Mouse (Mus musculus) heart, embryonic 15.5 days (tissue): Measurements from ENCODE around the gene Auts2. TPM values are rescaled to one million over a fixed set of nuclear protein-coding genes. Genes with fewer than 3 reads are reported as not detected.

Experiments
- ATAC-seq: fragments of 200-750 bp; cut with Nextera tagmentation; replicated peaks from 2 replicates; pipeline ENCODE4 v1.8.0; 2017; ENCODE audit warnings: low read depth, moderate TSS enrichment; ENCODE audit not compliant: insufficient number of reproducible peaks, insufficient read depth, low FRiP score
- H3K27ac ChIP-seq: fragments of 300-500 bp; sonication (generic); 2 replicates; pipeline ENCODE4 v1.5.1; 2015; ENCODE audit warnings: mild to moderate bottlenecking, inconsistent platforms
- H3K27me3 ChIP-seq: fragments of 300-500 bp; sonication (generic); 2 replicates; pipeline ENCODE4 v1.6.1; 2015; ENCODE audit warnings: inconsistent platforms
- H3K36me3 ChIP-seq: fragments of 300-500 bp; sonication (generic); 2 replicates; pipeline ENCODE4 v1.6.1; 2015; ENCODE audit warnings: mild to moderate bottlenecking, inconsistent platforms
- H3K4me1 ChIP-seq: fragments of 300-500 bp; sonication (generic); replicated peaks from 2 replicates; pipeline ENCODE4 v1.6.1; 2015; ENCODE audit warnings: inconsistent platforms
- H3K4me2 ChIP-seq: fragments of 300-500 bp; sonication (generic); 2 replicates; pipeline ENCODE4 v1.6.1; 2015; ENCODE audit warnings: inconsistent platforms, mild to moderate bottlenecking, moderate library complexity
- H3K4me3 ChIP-seq: fragments of 300-500 bp; sonication (generic); 2 replicates; pipeline ENCODE4 v1.5.1; 2015; ENCODE audit warnings: mild to moderate bottlenecking, inconsistent platforms
- H3K9ac ChIP-seq: fragments of 300-500 bp; sonication (generic); 2 replicates; pipeline ENCODE4 v1.6.1; 2015; ENCODE audit warnings: mild to moderate bottlenecking, inconsistent platforms
- H3K9me3 ChIP-seq: fragments of 300-500 bp; sonication (generic); replicated peaks from 2 replicates; pipeline ENCODE4 v1.6.1; 2016; ENCODE audit warnings: inconsistent platforms
- WGBS: fragments of 180-500 bp; shearing (Covaris S2); methylation state at CpG from one replicate; pipeline ENCODE4 v1.1.7; 2015; ENCODE audit warnings: mixed read lengths; 5-methylcytosine and 5-hydroxymethylcytosine counted together
- polyA plus RNA-seq: library from polyadenylated mRNA; unstranded; fragments of >200 nt; fragmentation: Nextera tagmentation; extraction: Ambion mirVana; gene quantifications from 2 replicates; pipeline ENCODE4 v1.2.1, GENCODE M21; 2015

The Auts2 gene
- polyA plus RNA-seq, 1 experiment from 2014 or later = 12.9 TPM

- Histone ChIP-seq H3K4me1 (no peaks in the 10 kb centered on the region), H3K9ac (no peak overlapping the region), H3K4me2 (no peak overlapping the region), H3K4me3 (no peak overlapping the region), H3K27me3 (no peaks in the 10 kb centered on the region), H3K27ac (no peak overlapping the region), H3K36me3 (no peaks in the 10 kb centered on the region), H3K9me3 (no peaks in the 10 kb centered on the region)
- ATAC-seq = no peak
- 65% methylated on average over 4 of the region's 4 CpGs for WGBS
Observed at GRCm38 (mm10) chr5:131875976-131876375, 667.2 kb downstream of the Auts2 start.

DNA sequence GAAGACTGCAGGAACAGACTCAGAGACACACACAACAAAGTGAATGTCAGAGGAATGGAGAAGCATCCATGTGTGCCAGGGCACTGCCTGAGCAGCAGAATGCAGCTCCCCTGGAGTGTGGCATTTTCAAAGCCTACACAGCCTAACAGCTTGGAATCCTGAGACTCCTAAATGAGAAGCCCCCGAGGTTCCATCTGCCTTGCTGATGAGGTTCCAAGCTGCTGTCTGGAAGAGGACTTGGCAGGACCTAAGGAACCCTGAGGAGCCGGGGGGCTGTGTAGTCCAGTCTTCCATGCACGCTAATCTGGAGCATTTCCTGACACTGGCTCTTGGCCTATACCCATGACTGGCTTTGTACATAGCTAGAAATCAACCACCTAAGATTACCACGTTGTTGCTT is 670.0 kb downstream of the Auts2 start:
- no peak for ATAC-seq
- H3K4me1 ChIP-seq = no peaks in the 10 kb centered on the region
- WGBS = 74% methylated on average over 4 of the region's 4 CpGs
- no peaks in the 10 kb centered on the region for H3K27me3 ChIP-seq
- no peak overlapping the region for H3K9ac ChIP-seq
- no peak overlapping the region for H3K4me3 ChIP-seq
- no peak overlapping the region for H3K4me2 ChIP-seq
- no peaks in the 10 kb centered on the region for H3K36me3 ChIP-seq
- no peak overlapping the region for H3K27ac ChIP-seq
- no peaks in the 10 kb centered on the region for H3K9me3 ChIP-seq

- WGBS = 88% methylated on average over 11 of the region's 11 CpGs
- Histone ChIP-seq H3K27ac (no peak overlapping the region), H3K4me2 (no peak overlapping the region), H3K9me3 (no peaks in the 10 kb centered on the region), H3K27me3 (no peaks in the 10 kb centered on the region), H3K4me1 (no peaks in the 10 kb centered on the region), H3K9ac (no peak overlapping the region), H3K36me3 (no peaks in the 10 kb centered on the region), H3K4me3 (no peak overlapping the region)
- no peak for ATAC-seq
Observed at GRCm38 (mm10) chr5:131869711-131870499, 673.2 kb downstream of the Auts2 start.

- H3K4me3 ChIP-seq = no peak overlapping the region
- no peaks in the 10 kb centered on the region for H3K4me1 ChIP-seq
- no peak for ATAC-seq
- no peaks in the 10 kb centered on the region for H3K36me3 ChIP-seq
- H3K27me3 ChIP-seq = no peaks in the 10 kb centered on the region
- H3K4me2 ChIP-seq = no peak overlapping the region
- H3K9me3 ChIP-seq = no peaks in the 10 kb centered on the region
- no peak overlapping the region for H3K9ac ChIP-seq
- WGBS = 61% methylated on average over 5 of the region's 5 CpGs
- no peak overlapping the region for H3K27ac ChIP-seq
Observed at GRCm38 (mm10) chr5:131865200-131865599, 677.9 kb downstream of the Auts2 start.

- Histone ChIP-seq H3K9me3 (no peaks in the 10 kb centered on the region), H3K36me3 (no peaks in the 10 kb centered on the region), H3K4me2 (no peak overlapping the region), H3K9ac (no peak overlapping the region), H3K27ac (no peak overlapping the region), H3K4me3 (no peak overlapping the region), H3K27me3 (no peaks in the 10 kb centered on the region), H3K4me1 (peaks cover 6% of the 10 kb centered on the region)
- no peak for ATAC-seq
- 68% methylated on average over 5 of the region's 5 CpGs for WGBS
Observed at GRCm38 (mm10) chr5:131857976-131858375, 685.2 kb downstream of the Auts2 start.

DNA sequence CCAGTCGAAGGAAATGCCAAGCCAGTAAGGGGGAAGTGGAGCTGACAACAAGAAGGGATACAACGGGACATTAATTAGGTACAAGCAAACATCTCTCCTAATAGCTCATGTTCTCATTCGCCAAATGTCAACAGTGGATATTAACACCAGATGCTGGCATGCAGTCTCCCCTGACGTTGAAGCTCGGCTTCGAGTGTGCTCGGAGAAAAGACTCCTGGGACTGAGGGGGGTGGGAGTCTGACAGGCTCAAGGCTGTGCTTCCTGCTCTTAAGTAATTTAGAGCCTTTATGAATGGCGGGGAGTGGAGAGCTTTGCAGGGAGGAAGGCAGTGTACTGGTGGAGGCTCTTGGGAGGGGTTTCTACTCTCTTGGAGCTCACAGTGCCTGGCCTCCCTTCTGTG is 687.8 kb downstream of the Auts2 start:
- Histone ChIP-seq H3K9me3 (no peaks in the 10 kb centered on the region), H3K36me3 (no peaks in the 10 kb centered on the region), H3K4me3 (no peak overlapping the region), H3K27me3 (no peaks in the 10 kb centered on the region), H3K9ac (no peak overlapping the region), H3K4me1 (peaks cover 11% of the 10 kb centered on the region), H3K27ac (no peak overlapping the region), H3K4me2 (peak overlapping the region; percentile 29; the same call in 1 of the 2 replicates)
- 20% methylated on average over 8 of the region's 8 CpGs for WGBS
- ATAC-seq = peak; percentile 35; the same call in 1 of the 2 replicates

DNA sequence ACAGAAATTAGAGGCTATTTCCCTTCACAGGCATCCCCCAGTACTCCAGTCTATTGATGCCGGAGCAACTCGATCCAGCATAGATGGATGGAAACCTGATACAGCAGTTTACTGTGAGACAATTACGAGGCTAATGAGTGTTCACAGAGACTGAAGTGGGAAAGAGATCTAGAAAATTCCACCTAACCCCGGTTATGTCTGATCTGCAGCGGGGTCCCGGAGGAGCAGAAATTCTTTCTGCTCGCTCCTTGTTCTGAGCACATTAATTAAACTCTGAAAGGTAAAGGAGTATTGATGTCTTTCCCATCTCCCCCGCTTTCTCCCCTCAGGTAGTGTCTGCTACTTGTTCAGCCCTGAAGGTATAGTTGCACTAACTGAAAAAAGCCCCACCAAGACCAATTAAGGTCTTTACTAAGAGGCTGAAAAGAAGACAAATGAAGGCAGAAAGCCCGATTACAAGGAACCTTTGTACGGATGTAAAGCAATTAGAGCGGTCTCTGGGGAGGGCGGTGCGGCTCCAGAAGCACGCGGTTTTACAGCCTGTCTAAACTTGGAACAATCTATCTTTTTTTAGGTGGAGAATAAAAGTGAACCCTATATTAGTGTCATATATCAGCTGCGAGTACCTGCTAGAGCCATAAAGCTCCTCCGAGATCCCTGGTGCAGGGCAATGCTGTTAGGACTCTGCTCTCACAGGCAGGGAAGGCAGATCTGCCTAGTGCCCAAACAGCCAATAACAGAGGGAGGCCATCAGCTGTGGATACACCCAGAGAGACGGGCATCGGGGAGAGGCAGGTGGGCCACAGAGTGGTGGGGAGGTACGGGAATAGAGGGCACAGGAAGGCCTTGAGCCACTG is 691.3 kb downstream of the Auts2 start:
- peaks cover 11% of the 10 kb centered on the region for H3K4me1 ChIP-seq
- 73% methylated on average over 20 of the region's 20 CpGs for WGBS
- H3K9me3 ChIP-seq = no peaks in the 10 kb centered on the region
- no peaks in the 10 kb centered on the region for H3K36me3 ChIP-seq
- no peak overlapping the region for H3K4me2 ChIP-seq
- no peak overlapping the region for H3K9ac ChIP-seq
- no peak for ATAC-seq
- no peak overlapping the region for H3K4me3 ChIP-seq
- no peaks in the 10 kb centered on the region for H3K27me3 ChIP-seq
- no peak overlapping the region for H3K27ac ChIP-seq

DNA sequence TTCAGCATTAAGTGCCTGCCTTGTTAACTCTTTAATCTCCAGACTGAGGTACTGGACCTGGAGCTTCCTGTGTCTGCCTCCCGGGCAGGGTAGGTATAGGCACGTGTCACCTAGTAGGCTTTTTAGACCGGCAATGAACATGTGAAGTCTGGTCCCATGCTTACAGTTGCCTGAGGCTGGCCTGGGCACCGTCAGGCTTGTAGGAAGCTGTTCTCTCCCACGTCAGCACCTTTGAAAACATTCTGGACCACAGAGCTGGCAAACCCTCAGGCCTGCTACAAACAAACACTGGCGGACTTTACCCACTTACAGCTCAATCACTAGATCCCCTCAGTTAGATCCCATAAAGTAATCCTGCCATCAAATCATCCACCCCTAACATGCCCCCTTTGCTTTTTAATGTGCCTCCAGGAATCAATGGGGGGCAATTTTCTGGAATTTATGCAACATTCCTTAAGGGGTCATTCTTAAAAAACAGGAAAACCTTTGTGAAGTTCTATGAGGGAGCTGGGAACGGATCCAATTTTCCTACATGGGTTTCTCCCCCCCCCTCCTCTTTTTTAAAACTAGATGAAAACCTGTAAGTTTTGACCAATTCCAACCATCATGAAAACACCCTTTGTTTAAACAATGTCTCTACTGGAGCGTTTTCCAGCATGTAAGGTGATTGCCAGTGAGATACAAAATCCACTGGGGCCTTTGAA is 692.4 kb downstream of the Auts2 start:
- no peak overlapping the region for H3K4me3 ChIP-seq
- H3K4me2 ChIP-seq = no peak overlapping the region

DNA sequence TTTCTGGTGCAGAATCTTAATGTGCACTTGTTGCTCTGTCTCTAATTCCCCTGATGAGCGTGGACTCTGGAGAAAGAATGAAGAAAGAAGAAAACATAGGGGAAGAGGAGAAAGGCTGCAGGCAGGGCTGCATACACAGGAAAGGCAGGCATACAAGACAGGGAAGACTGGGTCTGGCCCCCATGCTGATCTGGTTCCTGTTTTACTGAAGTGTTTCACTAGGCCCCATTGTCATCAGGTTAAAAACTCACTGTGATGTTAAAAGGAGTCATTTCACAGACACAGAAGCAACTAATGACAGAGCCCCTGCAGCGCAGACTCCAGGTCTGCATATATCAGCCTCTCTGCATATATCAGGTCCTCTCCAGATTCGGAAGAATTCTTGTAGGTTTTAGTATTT is 693.5 kb downstream of the Auts2 start:
- Histone ChIP-seq H3K4me2 (no peak overlapping the region), H3K4me1 (peaks cover 5% of the 10 kb centered on the region; the same call in 1 of the 2 replicates), H3K4me3 (no peak overlapping the region), H3K27me3 (no peaks in the 10 kb centered on the region), H3K36me3 (no peaks in the 10 kb centered on the region), H3K27ac (no peak overlapping the region), H3K9ac (no peak overlapping the region), H3K9me3 (no peaks in the 10 kb centered on the region)
- WGBS = 84% methylated on average over 3 of the region's 3 CpGs
- no peak for ATAC-seq

More for the DNA sequence above, 692.4 kb downstream of the Auts2 start:
- peaks cover 9% of the 10 kb centered on the region for H3K4me1 ChIP-seq
- H3K36me3 ChIP-seq = no peaks in the 10 kb centered on the region
- H3K9me3 ChIP-seq = no peaks in the 10 kb centered on the region
- 50% methylated on average over 8 of the region's 8 CpGs for WGBS
- H3K9ac ChIP-seq = no peak overlapping the region
- no peaks in the 10 kb centered on the region for H3K27me3 ChIP-seq
- no peak for ATAC-seq
- H3K27ac ChIP-seq = no peak overlapping the region

GRCm38 (mm10) chr5:131844519-131844800 is 698.7 kb downstream of the Auts2 start:
- Histone ChIP-seq H3K27ac (no peak overlapping the region), H3K27me3 (no peaks in the 10 kb centered on the region), H3K9ac (no peak overlapping the region), H3K4me3 (no peak overlapping the region), H3K4me1 (no peaks in the 10 kb centered on the region), H3K4me2 (no peak overlapping the region), H3K36me3 (no peaks in the 10 kb centered on the region), H3K9me3 (no peaks in the 10 kb centered on the region)
- no peak for ATAC-seq
- WGBS = 77% methylated on average over 9 of the region's 9 CpGs

DNA sequence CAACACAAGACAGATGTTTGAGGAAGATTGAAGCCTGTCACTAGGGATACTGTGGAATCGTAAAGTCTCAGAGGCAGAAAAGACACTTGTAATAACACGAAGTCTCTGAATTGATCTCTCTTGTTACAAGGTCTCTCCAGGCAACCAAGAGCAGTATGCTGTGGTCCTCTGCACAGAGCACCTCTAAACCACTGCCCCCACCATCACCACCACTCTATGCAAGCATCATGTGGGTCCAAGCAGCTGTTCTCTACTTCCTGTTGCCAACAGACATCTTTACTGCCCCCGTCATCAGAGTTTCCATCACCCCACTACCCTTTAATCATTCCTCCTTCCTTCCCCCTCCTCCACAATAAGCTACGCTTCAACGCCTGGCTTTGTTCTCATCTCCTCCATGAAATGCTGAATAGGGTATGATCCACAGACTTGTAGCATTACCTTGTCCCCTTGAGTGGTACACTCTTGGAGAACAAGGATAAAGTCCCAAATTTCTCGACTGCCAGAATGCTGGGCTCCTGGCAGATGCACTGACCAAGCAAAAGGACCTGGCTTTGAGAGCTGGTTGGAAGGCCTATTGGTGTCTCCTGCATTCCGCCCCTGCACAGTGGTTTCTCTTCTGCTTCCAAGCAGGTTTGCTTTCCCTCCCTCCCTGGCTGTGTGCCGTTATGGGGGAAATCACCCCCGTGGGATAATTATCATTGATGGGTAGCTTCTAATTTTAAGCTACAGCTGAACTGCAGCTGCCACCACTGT is 699.2 kb downstream of the Auts2 start:
- WGBS = 73% methylated on average over 9 of the region's 9 CpGs
- no peaks in the 10 kb centered on the region for H3K9me3 ChIP-seq
- no peak overlapping the region for H3K27ac ChIP-seq
- H3K27me3 ChIP-seq = no peaks in the 10 kb centered on the region
- no peaks in the 10 kb centered on the region for H3K4me1 ChIP-seq
- H3K4me2 ChIP-seq = no peak overlapping the region
- H3K4me3 ChIP-seq = no peak overlapping the region
- H3K36me3 ChIP-seq = no peaks in the 10 kb centered on the region
- H3K9ac ChIP-seq = no peak overlapping the region
- no peak for ATAC-seq
